Mouse (Mus musculus): ENCODE results near the gene Kpna6. TPM values are rescaled to one million over a fixed set of nuclear protein-coding genes. Genes with fewer than 3 reads are reported as not detected.
A peak's percentile ranks its signal among the peaks of the same experiment; 100 is the strongest.

Gene Kpna6
- total and polyA plus RNA-seq, 3 experiments: 15.9 to 66.5 (median 19.6) TPM

DNA sequence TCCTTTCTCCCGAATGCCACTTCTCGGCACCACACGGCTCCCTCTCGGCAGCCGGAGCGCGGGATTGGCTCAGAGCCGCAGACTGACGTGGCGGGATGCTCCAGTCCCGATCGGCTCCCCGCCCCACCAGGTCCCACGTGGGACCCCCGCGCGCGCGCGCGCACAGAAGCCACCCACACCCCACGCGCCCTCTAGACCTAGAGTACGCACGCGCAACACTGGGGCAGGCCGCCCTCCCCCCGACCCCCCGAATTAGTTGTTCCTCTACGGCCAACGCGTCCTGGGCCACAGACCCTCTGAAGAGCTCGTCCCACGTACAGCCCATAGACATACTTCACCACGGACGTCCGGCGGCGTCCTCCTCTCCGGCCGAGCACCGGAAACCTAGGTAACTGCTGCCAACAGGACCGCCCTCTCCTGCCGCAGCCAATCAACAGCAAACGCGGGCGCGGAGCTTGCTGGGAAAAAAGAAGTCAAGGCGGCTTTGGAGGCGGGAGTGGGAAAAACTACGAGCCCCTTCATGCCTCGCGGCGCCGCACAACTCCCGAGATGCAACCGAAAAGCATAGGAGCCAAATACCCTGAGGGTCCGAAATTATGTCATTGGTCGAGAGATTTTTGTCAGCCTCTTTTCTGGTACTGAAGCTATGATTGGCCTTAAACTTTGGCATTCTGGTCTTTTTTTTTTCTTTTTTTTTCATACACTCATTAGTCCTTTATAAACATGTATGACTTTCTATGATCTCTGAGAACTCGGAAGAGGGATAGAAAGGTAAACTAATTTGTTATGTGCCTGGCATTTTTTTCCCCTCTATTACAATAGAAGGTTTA, 31.7 kb downstream of the Kpna6 start, which contains the start of gene Txlna:
Gene Txlna, minus strand, starts transcription at position 428 of the 830 bp plus-strand sequence.
- Histone ChIP-seq H3K4me1 (ENCODE audit: control insufficient read depth in 1 of 2, insufficient read depth in 2 of 2, low read length in 2 of 2) (peaks cover 0 to 20% of the 10 kb centered on the region in 2 experiments; a peak in 2 of 4 replicates), H3K36me3 (ENCODE audit: control insufficient read depth in 1 of 2, insufficient read depth in 2 of 2, low read length in 2 of 2) (peaks cover 6 to 11% of the 10 kb centered on the region in 2 experiments; a peak in 3 of 4 replicates), H3K79me2 (ENCODE audit: control insufficient read depth, insufficient read depth, low read length, poor library complexity) (peaks cover 20% of the 10 kb centered on the region), H3K4me3 (ENCODE audit: control insufficient read depth in 1 of 2, insufficient read depth in 1 of 2, low read depth in 2 of 2, low read length in 2 of 2) (peak within 1 kb of the TSS; percentile 73 to 91), H3K9me3 (replicated peaks; ENCODE audit: insufficient read depth, low read length) (no peaks in the 10 kb centered on the region), H3K9ac (ENCODE audit: control insufficient read depth, low read depth, low read length, poor library complexity, severe bottlenecking) (peak within 1 kb of the TSS; percentile 98), H3K27ac (ENCODE audit: control insufficient read depth, low read depth, low read length) (peak within 1 kb of the TSS; percentile 97), H3K27me3 (ENCODE audit: control insufficient read depth in 1 of 2, insufficient read depth in 2 of 2, low read length in 2 of 2) (no peaks in the 10 kb centered on the region)
- peak; percentile 99 for DNase-seq (ENCODE audit: low read depth, low spot score)
- TF ChIP-seq KAT2A (conservative IDR thresholded peaks at IDR 0.05; ENCODE audit: low read depth, low read length) (peak; percentile 87), CHD2 (IDR thresholded peaks at IDR 0.05; ENCODE audit: low read length) (no peak; the same call in 1 of the 2 replicates), CTCF (IDR thresholded peaks at IDR 0.05 in 2 of 3, conservative IDR thresholded peaks at IDR 0.05 in 1 of 3; ENCODE audit: control insufficient read depth in 1 of 3, insufficient read depth in 1 of 3, low read depth in 2 of 3, low read length in 3 of 3, poor library complexity in 1 of 3, severe bottlenecking in 1 of 3) (peak in 1 of 3 experiments; percentile 20; a peak in 1 of 6 replicates), RCOR1 (IDR thresholded peaks at IDR 0.05; ENCODE audit: low read depth, low read length) (no peak), USF2 (IDR thresholded peaks at IDR 0.05; ENCODE audit: borderline replicate concordance in 1 of 2, insufficient read depth in 1 of 2, low read depth in 1 of 2, low read length in 2 of 2) (no peak), ZMIZ1 (IDR thresholded peaks at IDR 0.05; ENCODE audit: low read depth, low read length) (peak; percentile 84), POLR2AphosphoS2 (IDR thresholded peaks at IDR 0.05; ENCODE audit: low read length) (no peak; the same call in 1 of the 2 replicates), USF1 (IDR thresholded peaks at IDR 0.05; ENCODE audit: low read depth, low read length) (peak; percentile 90), MAX (IDR thresholded peaks at IDR 0.05; ENCODE audit: low read length) (peak; percentile 90), SMC3 (IDR thresholded peaks at IDR 0.05; ENCODE audit: low read depth, low read length) (no peak), MYB (IDR thresholded peaks at IDR 0.05; ENCODE audit: low read depth, low read length) (no peak), NRF1 (IDR thresholded peaks at IDR 0.05; ENCODE audit: insufficient read depth, low read depth, low read length, poor library complexity, severe bottlenecking) (peak; percentile 83), ETS1 (IDR thresholded peaks at IDR 0.05; ENCODE audit: low read depth, low read length) (no peak), RAD21 (IDR thresholded peaks at IDR 0.05; ENCODE audit: low read depth, low read length) (no peak), GATA1 (IDR thresholded peaks at IDR 0.05; ENCODE audit: low read depth, low read length) (no peak), TCF12 (IDR thresholded peaks at IDR 0.05; ENCODE audit: low read depth, low read length) (no peak; the same call in none of the 2 replicates), E2F4 (IDR thresholded peaks at IDR 0.05; ENCODE audit: borderline replicate concordance, low read depth, low read length) (peak; percentile 70; the same call in 1 of the 2 replicates), POLR2AphosphoS5 (IDR thresholded peaks at IDR 0.05; ENCODE audit: borderline replicate concordance, low read depth, low read length) (no peak), TAL1 (IDR thresholded peaks at IDR 0.05; ENCODE audit: low read length) (no peak), BHLHE40 (IDR thresholded peaks at IDR 0.05; ENCODE audit: borderline replicate concordance, low read depth, low read length) (0 out of 2 replicates have a peak, but pooled peaks have one; percentile 33), POLR2A (IDR thresholded peaks at IDR 0.05; ENCODE audit: control insufficient read depth in 1 of 2, insufficient read depth in 1 of 2, low read depth in 1 of 2, low read length in 2 of 2, poor library complexity in 1 of 2) (peak; percentile 92 to 95), ZC3H11A (IDR thresholded peaks at IDR 0.05; ENCODE audit: low read depth, low read length) (no peak), CHD1 (IDR thresholded peaks at IDR 0.05; ENCODE audit: low read depth, low read length) (no peak), NELFE (IDR thresholded peaks at IDR 0.05; ENCODE audit: low read depth, low read length) (peak; percentile 97), UBTF (IDR thresholded peaks at IDR 0.05; ENCODE audit: borderline replicate concordance, insufficient read depth, low read depth, low read length) (no peak), MEF2A (IDR thresholded peaks at IDR 0.05; ENCODE audit: extremely low read depth, insufficient replicate concordance, low read depth, low read length, poor library complexity, severe bottlenecking) (0 out of 2 replicates have a peak, but pooled peaks have one; percentile 37), ZNF384 (IDR thresholded peaks at IDR 0.05; ENCODE audit: low read depth, low read length) (peak; percentile 99), MAFK (IDR thresholded peaks at IDR 0.05; ENCODE audit: borderline replicate concordance, low read depth, low read length) (no peak), MXI1 (IDR thresholded peaks at IDR 0.05; ENCODE audit: low read depth, low read length) (peak; percentile 81), HCFC1 (IDR thresholded peaks at IDR 0.05; ENCODE audit: low read depth, low read length) (peak; percentile 96), SIN3A (IDR thresholded peaks at IDR 0.05; ENCODE audit: low read length) (peak; percentile 68), EP300 (IDR thresholded peaks at IDR 0.05; ENCODE audit: low read depth in 1 of 2, low read length in 2 of 2) (no peak), MAZ (IDR thresholded peaks at IDR 0.05; ENCODE audit: low read depth, low read length) (peak; percentile 75; the same call in 1 of the 2 replicates), TBP (IDR thresholded peaks at IDR 0.05; ENCODE audit: low read depth, low read length) (peak; percentile 61), GABPA (IDR thresholded peaks at IDR 0.05; ENCODE audit: low read depth, low read length) (no peak)

All from MEL (cell line).